Mouse (Mus musculus) lung, adult 18-20 months (tissue): Measurements from ENCODE around the gene Lsm7.
A peak's percentile ranks its signal among the peaks of the same experiment; 100 is the strongest.
"Not testable (repeated sequence)": the region's sequence is repeated elsewhere in the genome, so short reads cannot be mapped to it uniquely, and the experiment has no call there.

Source experiments
- DNase-seq, 2 experiments: peaks; one replicate each; pipeline ENCODE4 v3.0.0; 2022; ENCODE audit warnings: mixed read lengths in 2 of 2

Gene Lsm7

GRCm38 (mm10) chr10:80835617-80836016, 19.4 kb downstream of the Lsm7 start:
- no peak for DNase-seq

- DNase-seq = no peak
These were observed 22.2 kb downstream of the Lsm7 start for GRCm38 (mm10) chr10:80832818-80833217.

GRCm38 (mm10) chr10:80831136-80831535, 23.9 kb downstream of the Lsm7 start:
- DNase-seq = peak; percentile 80 to 88

- no peak for DNase-seq
These were observed 25.4 kb downstream of the Lsm7 start for GRCm38 (mm10) chr10:80829359-80830278.

GRCm38 (mm10) chr10:80828587-80828986, 26.4 kb downstream of the Lsm7 start:
- DNase-seq = not testable (repeated sequence)

- DNase-seq = no peak
These were observed 27.1 kb downstream of the Lsm7 start for GRCm38 (mm10) chr10:80827870-80828420.

- DNase-seq = no peak
These were observed 27.7 kb downstream of the Lsm7 start for GRCm38 (mm10) chr10:80827063-80827869.

GRCm38 (mm10) chr10:80826151-80827062, 28.6 kb downstream of the Lsm7 start, which contains the start of gene Oaz1:
Gene Oaz1, plus strand, starts transcription at chr10:80826656.
- peak; percentile 100 for DNase-seq

GRCm38 (mm10) chr10:80824827-80825226, 30.2 kb downstream of the Lsm7 start:
- DNase-seq = no peak

- no peak for DNase-seq
These were observed 31.0 kb downstream of the Lsm7 start for GRCm38 (mm10) chr10:80823847-80824643.

- DNase-seq = no peak
These were observed 31.7 kb downstream of the Lsm7 start for GRCm38 (mm10) chr10:80823316-80823715.

GRCm38 (mm10) chr10:80822528-80822927, 32.5 kb downstream of the Lsm7 start:
- DNase-seq = no peak

GRCm38 (mm10) chr10:80821991-80822390, 33.0 kb downstream of the Lsm7 start:
- DNase-seq = peak in 1 of 2 experiments; percentile 38

GRCm38 (mm10) chr10:80819406-80819805, 35.6 kb downstream of the Lsm7 start:
- no peak for DNase-seq

- no peak for DNase-seq
These were observed 36.3 kb downstream of the Lsm7 start for GRCm38 (mm10) chr10:80818599-80819281.

GRCm38 (mm10) chr10:80817955-80818354, 37.1 kb downstream of the Lsm7 start:
- DNase-seq = not testable (repeated sequence)

- no peak for DNase-seq
These were observed 37.8 kb downstream of the Lsm7 start for GRCm38 (mm10) chr10:80817164-80817563.

GRCm38 (mm10) chr10:80816303-80816702, 38.7 kb downstream of the Lsm7 start:
- DNase-seq = not testable (repeated sequence)

GRCm38 (mm10) chr10:80814800-80815199, 40.2 kb downstream of the Lsm7 start:
- no peak for DNase-seq

GRCm38 (mm10) chr10:80813366-80813765, 41.6 kb downstream of the Lsm7 start, which contains the start of gene Jsrp1:
Gene Jsrp1, minus strand, starts transcription at chr10:80813498.
- DNase-seq = no peak
